Mouse (Mus musculus): ENCODE measurements around the gene Hmgxb4. TPM values are rescaled to one million over a fixed set of nuclear protein-coding genes. Genes with fewer than 3 reads are reported as not detected.
"Not testable (repeated sequence)": the region's sequence is repeated elsewhere in the genome, so short reads cannot be mapped to it uniquely, and the experiment has no call there.

Hmgxb4 gene
- polyA plus RNA-seq (2012; rRNA removed), result 15.9 and 20.0 TPM in 2 replicates

DNA sequence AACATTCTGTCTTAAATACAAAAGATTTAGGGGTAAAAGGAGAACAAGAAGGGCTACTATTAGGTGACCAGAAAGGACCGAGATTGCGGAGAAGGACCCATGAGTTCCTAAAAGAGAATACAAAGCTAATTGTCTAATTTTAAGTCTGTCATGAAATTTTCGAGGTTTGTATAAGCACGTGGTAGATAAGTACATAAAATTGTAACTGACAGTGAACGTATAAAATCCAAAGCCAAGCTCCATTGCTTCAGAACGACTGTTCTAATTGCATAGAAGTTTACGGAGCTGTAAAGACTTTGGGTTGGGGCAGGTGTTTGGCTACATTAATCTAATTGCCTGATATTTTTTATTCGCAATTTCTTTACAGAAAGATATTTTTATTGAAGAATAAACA, at the start of gene Hmgxb4:
Gene Hmgxb4, plus strand, starts transcription at position 276 of the 394 bp plus-strand sequence.
- DNase-seq (ENCODE audit: low read depth), result no peak

DNA sequence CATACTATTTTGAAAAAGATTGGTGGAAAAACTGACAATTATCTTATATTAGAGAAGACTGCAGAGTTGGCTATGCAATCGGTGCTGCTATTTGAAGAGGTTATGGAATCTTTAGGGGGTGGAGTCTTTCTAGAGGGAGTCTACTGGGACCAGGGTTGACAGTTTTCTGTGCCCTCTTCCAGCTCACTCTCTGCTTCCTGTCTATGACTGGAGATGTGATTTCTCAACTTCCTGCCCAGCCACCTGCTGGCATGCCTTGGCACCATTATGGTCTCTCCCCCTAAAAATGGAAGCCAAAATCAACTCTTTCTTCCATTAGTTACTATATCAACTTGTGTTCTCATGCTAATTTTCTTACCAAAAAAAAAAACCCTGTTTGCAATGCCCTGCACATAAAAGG, 43.7 kb upstream of the Hmgxb4 start:
- DNase-seq (ENCODE audit: low read depth), result no peak

DNA sequence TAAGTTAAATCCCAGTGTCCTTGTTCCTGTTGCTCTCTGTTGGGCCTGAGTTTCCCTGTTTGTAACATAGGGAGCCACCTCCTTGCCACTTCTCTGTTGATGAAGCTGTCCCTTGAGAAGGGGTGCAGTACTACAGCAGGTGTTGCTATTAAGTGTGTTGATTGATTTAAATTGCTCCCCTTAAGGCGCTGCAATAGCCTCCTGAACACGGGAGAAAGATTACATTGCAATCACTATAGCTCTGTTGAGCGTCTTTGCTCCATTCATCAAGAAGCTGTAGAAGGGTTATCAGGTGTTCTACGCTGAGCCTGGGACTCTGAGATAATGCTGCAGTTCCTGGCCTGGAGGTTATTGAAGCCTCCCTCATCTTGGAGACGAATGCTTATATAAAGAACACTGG, 29.2 kb upstream of the Hmgxb4 start:
- no peak for DNase-seq (ENCODE audit: low read depth)

DNA sequence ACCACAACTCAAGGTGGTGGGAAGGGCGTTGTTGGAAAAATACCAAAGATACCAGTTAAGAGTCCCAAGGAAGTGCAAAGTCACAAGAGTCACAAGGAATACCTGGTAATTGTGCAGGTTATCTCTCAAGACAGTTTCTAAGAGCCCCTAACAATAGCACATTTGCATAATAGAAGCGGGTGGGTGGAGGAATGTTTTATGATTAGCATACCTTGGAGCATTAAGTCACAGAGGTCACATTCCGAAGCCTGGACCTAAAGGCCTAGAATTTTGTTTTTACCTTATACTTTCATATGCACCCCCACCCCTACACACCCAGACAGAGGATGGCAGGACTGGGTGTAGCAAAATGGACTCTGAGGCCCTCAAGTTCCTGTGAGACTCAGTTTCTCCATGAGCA, 22.9 kb upstream of the Hmgxb4 start:
- DNase-seq (ENCODE audit: low read depth), result not testable (repeated sequence)

DNA sequence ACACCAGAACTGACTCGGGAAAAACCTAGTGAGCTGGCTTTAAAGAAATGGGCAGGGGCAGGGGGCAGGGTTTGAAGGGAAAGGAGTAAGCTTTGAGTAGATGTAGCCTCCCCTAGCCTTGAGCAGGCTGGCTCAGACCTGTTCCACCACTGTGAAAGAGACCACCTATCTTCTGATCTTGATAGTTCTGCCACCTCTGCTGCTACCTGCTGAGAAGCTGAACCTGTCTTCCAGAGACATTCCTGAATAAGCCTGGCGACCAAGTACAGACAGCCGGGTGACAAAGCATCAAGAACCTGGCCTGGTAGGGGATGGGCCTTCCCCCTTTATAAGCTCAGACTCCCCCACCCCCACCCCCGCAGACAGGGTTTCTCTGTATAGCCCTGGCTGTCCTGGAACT, 21.5 kb upstream of the Hmgxb4 start:
- no peak for DNase-seq (ENCODE audit: low read depth)

DNA sequence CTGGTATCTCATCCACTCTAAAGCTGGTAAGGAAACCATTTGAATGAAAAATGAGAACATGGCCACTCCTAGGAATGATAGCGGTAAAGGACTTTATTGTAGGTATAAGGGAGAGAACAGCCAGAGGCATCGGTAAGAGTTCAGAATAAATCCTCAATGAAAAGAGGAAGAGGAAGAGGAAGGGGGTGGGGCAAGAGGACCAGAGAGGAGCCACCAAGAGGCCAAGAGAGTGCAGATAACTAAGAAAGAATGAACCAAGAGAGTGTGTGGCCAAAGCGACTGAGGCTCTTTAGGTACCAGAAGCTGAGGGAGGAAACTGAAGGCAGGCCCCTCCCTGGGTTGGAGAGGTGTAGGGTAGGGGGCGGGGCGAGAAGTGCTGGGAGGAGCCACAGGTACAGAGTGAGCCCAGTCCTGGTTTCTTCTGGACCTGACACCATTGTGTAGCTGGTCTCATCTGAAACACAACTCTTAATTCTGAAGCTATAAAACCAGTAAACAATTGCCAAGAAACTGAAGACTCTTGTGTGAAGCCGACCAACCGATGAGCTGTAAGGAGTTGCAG, 20.8 kb upstream of the Hmgxb4 start:
- no peak for DNase-seq (ENCODE audit: low read depth)

DNA sequence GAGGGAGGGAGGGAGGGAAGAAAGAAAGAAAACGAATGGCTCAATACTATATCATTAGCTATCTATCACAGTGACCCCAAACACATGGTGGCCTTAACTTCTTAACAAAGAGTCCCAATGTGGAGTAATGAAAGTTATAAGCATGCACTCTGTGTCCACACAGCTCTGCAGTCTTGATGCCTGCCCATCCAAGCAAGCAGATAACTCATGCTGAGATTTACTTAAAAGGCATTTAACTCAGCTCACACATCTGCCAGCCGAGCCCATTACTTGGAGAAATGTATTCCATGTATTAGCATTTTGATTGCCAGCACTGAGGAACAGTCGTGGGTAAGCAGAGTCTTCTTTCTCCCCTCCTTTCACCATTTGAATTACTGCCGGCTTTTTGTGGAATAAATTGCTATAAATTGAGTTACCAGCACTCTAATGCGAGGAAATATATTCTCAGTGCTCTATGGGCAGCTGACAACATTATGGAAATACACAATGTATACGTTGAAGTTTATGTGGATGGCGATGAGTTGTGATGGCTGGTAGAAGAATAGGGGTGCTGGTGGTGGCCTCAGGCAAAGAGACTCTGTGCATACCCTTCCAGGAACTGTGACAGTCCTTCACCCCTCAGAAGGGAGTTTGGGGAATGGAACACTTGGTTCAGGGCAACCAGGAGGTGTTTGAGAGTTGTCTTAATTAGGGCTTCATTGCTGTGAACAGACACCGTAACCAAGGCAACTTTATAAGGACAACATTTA, 19.9 kb upstream of the Hmgxb4 start:
- no peak for DNase-seq (ENCODE audit: low read depth)

DNA sequence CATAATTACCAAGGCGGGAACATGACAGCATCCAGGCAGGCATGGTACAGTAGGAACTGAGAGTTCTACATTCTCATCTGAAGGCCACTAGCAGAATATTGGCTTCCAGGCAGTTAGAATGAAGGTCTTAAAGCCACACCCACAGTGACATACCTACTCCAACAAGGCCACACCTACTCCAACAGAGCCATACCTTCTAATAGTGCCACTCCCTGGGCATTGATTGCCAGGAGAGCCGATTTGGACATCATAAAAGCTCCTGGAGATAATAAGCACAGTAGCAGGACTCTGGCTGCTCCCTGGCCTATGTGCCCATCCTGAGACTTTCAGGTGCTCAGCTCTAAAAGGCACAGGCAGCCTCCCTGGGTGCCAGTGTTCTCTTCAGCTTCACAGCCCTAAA, 19.3 kb upstream of the Hmgxb4 start:
- no peak for DNase-seq (ENCODE audit: low read depth)

DNA sequence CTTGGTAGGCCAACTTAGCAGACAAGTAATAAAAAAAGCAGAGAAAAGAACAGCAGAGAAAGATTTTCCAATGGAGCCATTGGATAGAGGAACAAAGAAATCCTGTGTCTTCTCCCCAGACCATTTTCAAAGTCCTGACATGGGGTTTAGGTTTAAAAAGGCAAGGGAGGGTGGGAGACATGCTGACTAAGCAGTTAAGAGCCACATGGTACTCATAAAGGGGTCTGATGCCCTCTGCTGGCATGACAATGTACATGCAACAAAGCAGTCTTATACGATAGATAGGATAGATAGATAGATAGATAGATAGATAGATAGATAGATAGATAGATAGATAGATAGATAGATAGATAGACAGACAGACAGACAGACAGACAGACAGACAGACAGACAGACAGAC, 15.7 kb upstream of the Hmgxb4 start:
- DNase-seq (ENCODE audit: low read depth), result no peak

DNA sequence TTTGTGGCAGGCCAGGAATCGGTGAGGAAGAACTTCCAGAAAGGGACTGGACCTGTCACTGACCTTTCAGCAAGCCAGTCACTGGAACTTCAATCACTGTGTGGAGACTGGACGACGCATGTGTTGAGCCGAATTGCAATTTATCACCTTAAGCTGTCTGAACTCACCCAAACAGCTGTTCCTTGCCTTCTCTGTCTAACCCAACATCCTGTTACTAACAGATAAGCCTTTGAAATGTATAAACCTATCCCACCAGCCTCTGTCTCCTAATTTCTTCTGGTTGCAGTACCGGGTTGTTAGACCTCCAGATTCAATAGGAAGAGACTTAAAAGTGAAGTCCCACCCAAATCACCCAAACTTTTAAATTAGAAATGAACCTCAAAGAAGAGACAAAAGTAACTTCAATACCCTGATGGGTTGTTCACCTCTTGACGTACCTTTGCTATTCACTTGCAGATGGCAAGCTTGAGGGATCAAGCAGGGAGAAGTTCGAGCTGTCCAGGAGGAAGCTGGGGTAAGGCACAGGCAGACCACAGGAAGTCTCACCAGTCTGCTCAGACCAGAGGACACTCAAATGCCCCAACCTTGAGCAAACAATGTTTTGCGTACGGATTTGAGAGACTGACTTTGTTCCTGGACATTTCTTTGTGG, 13.0 kb upstream of the Hmgxb4 start:
- no peak for DNase-seq (ENCODE audit: low read depth)

DNA sequence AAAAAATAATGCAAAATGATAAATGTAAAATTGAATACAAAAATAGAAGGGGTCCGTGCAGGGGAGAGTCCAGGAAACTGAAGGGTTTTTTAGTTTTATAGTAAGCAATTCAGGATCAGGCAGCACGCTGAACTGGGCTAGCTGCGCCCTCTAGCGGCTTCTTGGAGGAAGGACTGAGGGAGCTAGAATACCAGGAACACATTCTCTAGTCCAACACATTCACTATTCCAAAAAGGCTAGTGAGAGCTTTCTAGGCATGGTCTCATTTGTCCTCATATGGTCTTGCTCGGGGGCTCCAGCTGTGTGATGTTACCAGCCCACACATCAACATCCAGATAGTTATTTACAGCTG, 12.5 kb upstream of the Hmgxb4 start:
- no peak for DNase-seq (ENCODE audit: low read depth)

DNA sequence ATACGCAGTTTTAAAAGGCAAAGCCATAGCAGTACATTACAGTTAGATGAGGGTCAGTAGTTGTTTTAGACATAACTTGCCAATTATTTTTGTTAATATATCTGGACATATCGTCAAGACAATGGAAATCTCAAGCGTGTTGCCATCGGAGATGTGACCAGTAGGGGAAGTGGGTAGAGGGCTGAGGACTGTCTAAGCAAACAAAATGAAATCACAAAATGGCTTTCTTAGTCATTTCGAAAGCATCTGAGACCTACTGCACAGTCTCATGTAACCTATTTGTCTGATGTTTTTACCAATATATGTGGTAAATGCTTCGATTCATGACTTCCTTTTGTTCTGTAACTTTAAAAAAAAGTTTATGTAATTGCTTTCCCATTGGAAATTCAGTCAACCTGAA, 11.3 kb upstream of the Hmgxb4 start:
- DNase-seq (ENCODE audit: low read depth), result no peak

DNA sequence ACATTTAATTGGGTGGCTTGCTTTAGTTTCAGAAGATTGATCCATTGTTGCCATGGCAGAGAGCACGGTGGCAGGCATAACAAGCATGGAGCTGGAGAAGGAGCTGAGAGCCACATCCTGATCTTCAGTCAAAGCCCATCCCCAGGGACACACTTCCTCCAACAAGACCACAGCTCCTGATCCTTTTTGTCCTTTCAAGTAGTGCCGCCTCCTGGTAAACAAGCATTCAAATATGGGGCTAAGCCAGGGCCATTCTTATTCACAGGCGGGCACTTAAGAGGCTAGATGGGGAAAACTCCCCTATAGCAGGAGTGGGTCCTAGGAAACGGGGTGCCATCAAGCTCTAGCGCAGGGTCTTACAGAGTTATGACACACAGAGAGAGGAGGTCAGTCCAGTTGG, 5.7 kb upstream of the Hmgxb4 start:
- no peak for DNase-seq (ENCODE audit: low read depth)

DNA sequence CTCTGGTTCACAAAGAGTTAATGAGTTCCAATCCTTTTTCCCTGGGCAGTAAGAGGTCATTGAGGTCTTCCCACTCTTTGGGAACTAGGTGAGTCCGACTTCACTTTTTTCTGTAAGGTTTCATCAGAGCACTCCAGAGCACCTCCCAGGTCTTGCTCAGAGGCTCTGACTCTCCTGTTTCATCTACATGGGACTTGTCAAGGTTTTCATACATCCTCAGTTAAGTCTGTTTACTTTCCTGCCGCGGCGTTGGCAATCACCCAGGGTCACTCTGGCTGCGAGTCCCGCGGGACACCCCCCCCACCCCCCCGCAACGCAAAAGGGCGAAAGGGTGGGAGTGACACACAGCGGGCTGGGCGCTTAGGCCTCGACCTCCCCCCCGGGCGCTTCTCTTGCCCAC, 3.1 kb upstream of the Hmgxb4 start:
- no peak for DNase-seq (ENCODE audit: low read depth)

DNA sequence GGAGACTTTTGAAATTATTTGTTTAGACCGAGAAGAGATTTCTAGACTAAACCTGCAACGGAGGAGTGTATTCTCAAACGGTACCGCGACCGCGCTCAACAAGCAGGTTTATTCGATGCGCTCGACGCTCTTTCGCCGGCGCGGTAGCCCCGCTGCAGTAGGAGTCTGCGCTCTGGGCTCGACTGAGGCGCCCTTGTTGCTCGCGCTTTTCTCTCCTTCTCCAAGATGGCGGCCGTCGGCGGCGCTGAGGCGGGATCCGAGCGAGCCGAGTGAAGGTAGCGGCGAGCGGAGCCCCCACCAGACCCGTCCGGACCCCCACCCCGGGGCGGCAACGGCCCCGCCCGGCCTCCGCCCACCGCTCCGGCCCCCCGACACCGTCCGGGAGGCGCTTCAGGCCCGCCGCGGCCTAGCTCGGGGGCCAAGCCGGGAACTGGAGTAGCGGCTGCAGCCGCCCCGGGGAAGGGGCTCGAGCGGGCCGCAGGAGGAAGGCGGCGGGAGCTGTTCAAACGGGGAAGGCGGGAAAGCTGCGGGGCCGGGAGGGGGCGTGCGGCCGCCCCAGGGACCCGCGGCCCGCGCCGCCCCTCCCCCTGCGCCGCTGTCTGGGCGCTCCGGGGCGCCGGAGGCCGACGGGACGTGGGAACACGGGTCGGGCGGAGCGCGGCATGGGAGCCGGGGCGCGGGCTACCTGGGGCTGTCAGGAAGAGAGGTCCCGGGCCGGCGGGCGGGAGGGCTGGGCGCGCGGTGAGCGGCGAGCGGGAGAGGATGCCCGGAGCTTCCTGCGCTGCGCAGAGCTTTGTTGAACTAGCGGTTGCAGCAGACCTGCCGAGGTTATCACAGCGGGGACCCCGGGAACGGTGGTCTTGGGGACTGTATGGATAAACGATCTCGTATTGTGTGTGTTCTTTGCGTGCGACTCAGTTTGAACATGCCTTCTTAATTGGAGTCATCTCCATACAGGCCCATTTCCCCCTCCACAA, 607 bp downstream of the Hmgxb4 start:
- peak; percentile 26 for DNase-seq (ENCODE audit: low read depth)

DNA sequence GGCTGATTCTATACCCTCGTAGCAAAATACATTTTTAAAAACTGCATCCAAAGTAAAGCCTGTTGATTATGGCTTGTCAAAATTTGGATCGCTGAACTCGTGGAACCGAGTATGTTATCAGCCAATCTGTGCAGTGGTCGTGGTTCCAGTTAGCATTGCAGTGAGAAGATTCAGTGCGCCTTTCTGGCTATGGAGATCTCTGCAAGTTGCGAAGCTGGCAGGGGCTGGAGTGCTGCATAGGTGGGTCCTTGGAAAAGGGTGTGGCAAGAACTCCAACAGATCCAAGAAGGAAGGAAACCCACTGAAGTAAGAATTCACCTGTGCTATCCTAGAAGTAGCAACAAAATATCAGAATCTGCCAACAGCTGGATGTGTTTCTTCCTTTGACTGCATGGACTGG, 1.4 kb downstream of the Hmgxb4 start:
- no peak for DNase-seq (ENCODE audit: low read depth)

DNA sequence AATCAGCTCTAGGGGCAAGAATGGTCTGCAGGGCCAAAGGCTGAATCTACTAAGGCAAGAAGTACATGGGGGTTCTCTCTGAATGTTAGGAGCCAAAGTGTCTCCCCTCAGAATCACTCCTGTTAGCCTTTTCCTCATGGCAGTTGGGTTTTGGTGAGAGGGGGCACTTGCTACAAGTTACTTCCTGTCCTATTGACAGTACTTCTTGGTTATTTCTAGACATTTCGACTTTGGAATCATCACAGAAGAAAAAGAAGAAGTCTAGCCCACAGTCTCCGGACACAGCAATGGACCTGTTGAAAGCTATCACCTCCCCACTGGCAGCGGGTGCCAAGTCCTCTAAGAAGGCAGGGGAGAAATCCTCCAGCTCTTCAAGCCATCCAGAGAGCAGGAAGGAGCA, 7.3 kb downstream of the Hmgxb4 start:
- no peak for DNase-seq (ENCODE audit: low read depth)

DNA sequence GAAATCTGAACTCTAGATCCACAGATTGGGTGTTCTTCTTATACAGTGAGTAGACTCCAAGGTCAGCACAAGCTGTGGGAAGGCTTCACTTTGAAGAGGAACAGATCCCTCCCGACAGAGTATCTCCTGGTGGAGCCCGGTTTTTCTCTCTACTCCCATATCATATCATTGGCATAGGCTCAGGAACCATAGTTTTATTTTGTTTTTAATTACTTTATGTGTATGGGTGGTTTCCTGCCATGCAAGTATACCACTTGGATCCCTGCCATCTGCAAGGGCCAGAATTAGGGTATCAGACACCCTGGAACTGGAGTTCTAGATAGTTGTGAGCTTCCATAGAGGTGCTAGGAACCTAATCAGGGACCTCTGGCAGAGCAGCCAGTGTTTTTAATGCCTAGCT, 15.7 kb downstream of the Hmgxb4 start:
- no peak for DNase-seq (ENCODE audit: low read depth)

DNA sequence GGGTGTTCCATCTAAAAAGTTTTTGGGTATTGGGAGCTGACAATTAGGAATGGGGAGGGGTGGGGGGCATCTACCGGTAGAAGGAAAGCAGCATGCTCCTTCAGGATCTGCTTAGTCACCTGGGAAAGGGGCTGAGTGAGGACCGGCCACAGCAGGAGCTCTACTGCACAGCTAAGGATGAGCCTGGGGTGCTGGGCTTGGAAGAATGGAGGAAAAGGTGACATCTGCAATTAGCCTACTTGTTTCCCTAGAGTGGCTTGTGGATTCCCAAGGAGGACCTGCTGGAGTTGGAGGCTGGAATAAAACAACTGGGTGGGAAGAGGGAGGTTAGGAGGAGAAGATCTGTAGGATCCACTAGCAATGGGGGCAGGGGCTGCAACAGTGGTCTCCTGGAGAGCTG, 20.4 kb downstream of the Hmgxb4 start:
- no peak for DNase-seq (ENCODE audit: low read depth)

DNA sequence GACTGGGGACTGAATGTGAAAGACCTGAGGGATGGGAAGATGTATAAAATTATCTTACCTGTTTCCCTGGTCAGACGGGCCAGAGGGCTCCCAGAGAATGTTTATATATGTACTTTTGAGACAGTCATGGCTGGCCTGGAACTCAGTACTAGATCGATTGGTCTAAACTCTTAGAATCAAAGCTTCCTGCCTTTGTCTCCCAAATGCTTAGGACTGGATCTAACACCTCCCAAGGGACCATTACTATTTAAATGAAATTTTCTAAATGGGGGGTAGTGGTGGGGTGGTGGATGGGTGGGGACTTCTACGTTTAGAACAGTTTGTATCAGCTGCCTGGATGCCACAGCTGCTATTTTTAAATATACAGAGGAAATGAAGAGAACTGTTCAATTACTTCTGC, 20.8 kb downstream of the Hmgxb4 start:
- no peak for DNase-seq (ENCODE audit: low read depth)

DNA sequence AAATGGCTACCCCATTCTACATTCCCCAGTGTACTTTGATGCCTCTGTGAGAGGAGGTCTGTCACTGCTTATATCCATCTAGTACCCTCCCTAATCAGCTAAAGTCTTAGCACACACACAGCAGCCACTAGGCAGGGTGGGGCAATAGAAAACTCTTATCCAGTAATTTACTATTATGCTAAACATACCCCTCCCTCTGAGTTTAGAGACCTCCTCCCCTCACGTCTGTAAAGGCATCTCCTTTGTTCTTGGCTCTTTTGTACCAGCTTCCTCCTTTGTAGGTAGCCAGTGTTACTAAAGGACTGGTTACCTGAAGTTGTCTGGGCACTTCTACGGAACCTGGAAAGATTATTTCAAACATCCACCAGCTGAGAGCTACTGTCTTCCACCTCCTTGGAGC, 22.8 kb downstream of the Hmgxb4 start:
- DNase-seq (ENCODE audit: low read depth), result no peak

DNA sequence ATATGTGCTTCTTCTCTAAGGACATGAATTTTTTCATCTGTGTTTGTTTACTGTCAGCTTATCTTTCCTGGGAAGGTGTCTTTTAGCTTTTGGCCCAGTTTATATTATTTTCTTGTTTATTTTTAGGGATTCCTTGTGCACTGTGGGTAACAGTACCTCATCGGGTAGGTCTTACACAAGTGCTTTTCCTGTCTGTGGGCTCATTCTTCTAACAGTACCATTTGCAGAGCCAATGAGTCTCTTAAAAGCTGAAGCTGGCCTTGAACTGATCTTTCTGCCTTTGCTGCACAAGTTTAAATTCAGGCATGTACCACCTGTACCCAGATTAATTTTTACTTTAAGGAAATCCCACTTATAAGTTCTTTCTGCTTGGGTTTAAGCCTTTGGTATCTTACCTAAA, 23.3 kb downstream of the Hmgxb4 start:
- DNase-seq (ENCODE audit: low read depth), result no peak
